Mouse (Mus musculus) heart, adult 2 months (tissue): ENCODE results near the gene Itfg1.

Source experiments
- CTCF ChIP-seq: fragments of 200-600 bp; IDR thresholded peaks from 2 replicates; pipeline ENCODE4 v1.8.1; 2022; ENCODE audit warnings: antibody characterized with exemption, mild to moderate bottlenecking, moderate library complexity
- EP300 ChIP-seq: fragments of 200-500 bp; IDR thresholded peaks from 2 replicates; pipeline ENCODE4 v1.6.1; 2011; ENCODE audit warnings: low read depth, low read length, control low read depth; ENCODE audit not compliant: insufficient read depth
- POLR2A ChIP-seq: fragments of 200-500 bp; IDR thresholded peaks from 2 replicates; pipeline ENCODE4 v1.6.1; 2011; ENCODE audit warnings: mild to moderate bottlenecking, low read depth, low read length, control low read depth; ENCODE audit not compliant: insufficient read depth

DNA sequence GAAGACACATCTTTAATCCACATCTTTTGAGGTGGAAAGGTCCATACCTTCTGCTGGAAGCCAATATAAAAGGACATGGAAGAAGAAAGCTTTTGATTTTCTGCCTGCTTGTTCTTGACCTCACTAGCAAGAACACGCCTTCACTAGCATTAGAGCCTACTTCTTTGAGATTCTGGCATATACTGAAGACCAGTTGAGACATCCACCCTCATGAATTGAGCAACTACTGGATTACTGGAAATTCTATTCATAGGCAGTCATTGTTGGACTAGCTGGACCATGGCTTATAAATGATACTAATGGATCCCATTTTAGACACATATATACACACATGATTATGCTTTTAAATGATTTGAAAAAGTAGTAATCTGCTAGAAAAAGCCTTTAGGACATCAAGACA, 56.9 kb downstream of the Itfg1 start:
- no peak for TF ChIP-seq CTCF
- no peak for TF ChIP-seq POLR2A
- TF ChIP-seq EP300 = no peak
